ENCODE assay signal across 16 mouse cellular contexts in genomic region chr4:149966963-149967362, GRCm38 (mm10).
"Had no signal": no experiment of that assay in that cellular context is flagged by ENCODE, and none has a peak within 500 bp of the region (broad histone marks: within the 10 kb centered on the region; RNA-seq: fewer than 3 reads in every experiment).

No protein-coding gene starts in this region.

- H3K4me2 ChIP-seq: heart, embryonic 12.5 days; hindbrain, embryonic 12.5 days; hindbrain, embryonic 14.5 days; intestine, embryonic 15.5 days; limb, embryonic 13.5 days; limb, embryonic 15.5 days; liver, embryonic 12.5 days had no signal

- H3K27me3 ChIP-seq: hindbrain, embryonic 12.5 days; intestine, embryonic 15.5 days; limb, embryonic 13.5 days; limb, embryonic 15.5 days had no signal

- H3K9ac ChIP-seq: heart, embryonic 12.5 days; hindbrain, embryonic 12.5 days; hindbrain, embryonic 14.5 days; intestine, embryonic 15.5 days; limb, embryonic 13.5 days; limb, embryonic 15.5 days; liver, embryonic 12.5 days; liver, embryonic 14.5 days had no signal

- H3K9me3 ChIP-seq: heart, embryonic 10.5 days; heart, embryonic 12.5 days; hindbrain, embryonic 10.5 days; hindbrain, embryonic 12.5 days; intestine, embryonic 15.5 days; limb, embryonic 13.5 days; limb, embryonic 15.5 days; liver, embryonic 12.5 days had no signal

- ATAC-seq: inflammation-experienced regulatory T-cells, adult 6 months; intestine, embryonic 15.5 days; intestine, postnatal 0 days; liver, embryonic 12.5 days had no signal

- DNase-seq: gastrocnemius, postnatal 36 days had no signal

- H3K27ac ChIP-seq: heart, adult 2 months; heart, embryonic 10.5 days; hindbrain, embryonic 10.5 days; hindbrain, embryonic 12.5 days; hindbrain, embryonic 14.5 days; intestine, embryonic 15.5 days; layer of hippocampus, adult 2 months; left cerebral cortex, adult 2 months; limb, embryonic 13.5 days; limb, embryonic 15.5 days; liver, embryonic 12.5 days; liver, embryonic 14.5 days had no signal

- H3K36me3 ChIP-seq: heart, embryonic 10.5 days; heart, embryonic 12.5 days; hindbrain, embryonic 10.5 days; hindbrain, embryonic 12.5 days; intestine, embryonic 15.5 days; limb, embryonic 13.5 days; limb, embryonic 15.5 days; liver, embryonic 12.5 days had no signal

- H3K4me3 ChIP-seq: heart, adult 2 months; heart, embryonic 10.5 days; heart, embryonic 12.5 days; hindbrain, embryonic 10.5 days; hindbrain, embryonic 12.5 days; intestine, embryonic 15.5 days; layer of hippocampus, adult 2 months; left cerebral cortex, adult 2 months; limb, embryonic 13.5 days; limb, embryonic 15.5 days; liver, embryonic 12.5 days had no signal
